Mouse (Mus musculus) hindbrain, embryonic 16.5 days (tissue): ENCODE measurements around the gene Mest. TPM values are rescaled to one million over a fixed set of nuclear protein-coding genes. Genes with fewer than 3 reads are reported as not detected.

Experiments used
- ATAC-seq: fragments of 200-750 bp; cut with Nextera tagmentation; 2 replicates; pipeline ENCODE4 v1.8.0; 2017; ENCODE audit warnings: moderate TSS enrichment, moderate library complexity
- H3K27ac ChIP-seq: fragments of 300-500 bp; sonication (generic); 2 replicates; pipeline ENCODE4 v1.5.1; 2014; ENCODE audit warnings: low read depth, mild to moderate bottlenecking, control low read depth, low read length, moderate library complexity
- H3K27me3 ChIP-seq: fragments of 300-500 bp; sonication (generic); replicated peaks from 2 replicates; pipeline ENCODE4 v1.6.1; 2014; ENCODE audit warnings: low read length; ENCODE audit not compliant: control insufficient read depth, insufficient read depth
- H3K36me3 ChIP-seq: fragments of 300-500 bp; sonication (generic); 2 replicates; pipeline ENCODE4 v1.6.1; 2014; ENCODE audit warnings: mild to moderate bottlenecking, low read length, moderate library complexity, mixed read lengths; ENCODE audit not compliant: control insufficient read depth, insufficient read depth
- H3K4me1 ChIP-seq: fragments of 300-500 bp; sonication (generic); 2 replicates; pipeline ENCODE4 v1.6.1; 2014; ENCODE audit warnings: low read depth, low read length; ENCODE audit not compliant: control insufficient read depth, insufficient read depth
- H3K4me2 ChIP-seq: fragments of 300-500 bp; sonication (generic); 2 replicates; pipeline ENCODE4 v1.6.1; 2014; ENCODE audit warnings: mild to moderate bottlenecking, low read length, control low read depth, moderate library complexity
- H3K4me3 ChIP-seq: fragments of 300-500 bp; sonication (generic); 2 replicates; pipeline ENCODE4 v1.5.1; 2014; ENCODE audit warnings: mild to moderate bottlenecking, low read length, control low read depth, moderate library complexity
- H3K9ac ChIP-seq: fragments of 300-500 bp; sonication (generic); 2 replicates; pipeline ENCODE4 v1.6.1; 2014; ENCODE audit warnings: low read depth, mild to moderate bottlenecking, control low read depth, low read length, moderate library complexity
- H3K9me3 ChIP-seq: fragments of 300-500 bp; sonication (generic); 2 replicates; pipeline ENCODE4 v1.6.1; 2014; ENCODE audit warnings: mild to moderate bottlenecking, low read length, moderate library complexity; ENCODE audit not compliant: control insufficient read depth
- WGBS: fragments of 180-500 bp; shearing (Covaris S2); extraction: QIAGEN DNeasy Blood & Tissue Kit; methylation state at CpG from one replicate; pipeline ENCODE4 v1.1.7; 2014; 5-methylcytosine and 5-hydroxymethylcytosine counted together
- polyA plus RNA-seq: library from polyadenylated mRNA; unstranded; fragments of >200 nt; fragmentation: Nextera tagmentation; extraction: Ambion mirVana; gene quantifications from 2 replicates; pipeline ENCODE4 v1.2.1, GENCODE M21; 2015

Gene Mest
- polyA plus RNA-seq, 1 experiment from 2014 or later, result 303 TPM

DNA sequence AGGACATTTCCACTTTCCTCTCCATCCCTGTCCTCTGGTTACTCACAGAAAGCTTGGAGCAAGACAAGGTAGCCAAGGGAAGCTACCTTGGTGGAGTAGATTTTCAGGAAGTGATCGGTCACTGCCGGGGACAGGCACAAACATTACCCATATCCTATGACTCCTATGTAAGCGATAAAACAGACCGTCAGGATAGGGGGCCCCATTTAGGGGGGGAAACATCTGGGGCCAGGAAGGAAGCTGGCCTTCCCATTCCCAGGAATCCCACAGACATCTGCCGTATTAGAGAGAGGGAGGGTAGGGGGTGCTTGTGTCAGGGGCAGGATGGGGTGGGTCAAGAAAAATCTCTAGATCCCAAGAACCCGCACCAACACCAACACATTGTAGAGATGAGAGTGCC lies 23.2 kb upstream of the Mest start:
- WGBS, result 77% methylated on average over 6 of the region's 6 CpGs
- H3K27ac ChIP-seq, result no peak overlapping the region

DNA sequence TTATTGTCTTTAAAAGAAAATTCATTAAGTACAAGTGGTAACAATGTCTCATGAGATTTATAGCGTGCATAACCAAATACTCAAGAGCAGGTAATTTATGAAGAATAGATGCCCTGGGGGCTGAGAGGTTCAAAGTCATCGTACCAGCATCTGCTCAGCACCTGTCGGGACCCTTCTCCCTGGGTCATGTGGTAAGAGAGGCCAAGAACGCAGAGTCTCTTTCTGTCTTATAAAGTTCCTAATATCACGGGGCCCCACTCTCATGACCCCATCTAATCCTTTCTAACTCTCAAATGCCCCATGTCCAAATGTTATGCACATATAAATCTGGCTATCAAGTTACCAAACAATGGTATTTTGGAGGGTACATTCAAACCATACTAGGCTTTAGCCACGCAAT lies 20.5 kb upstream of the Mest start:
- no peak overlapping the region for H3K4me3 ChIP-seq
- H3K27ac ChIP-seq, result no peak overlapping the region
- no peaks in the 10 kb centered on the region for H3K4me1 ChIP-seq
- no peaks in the 10 kb centered on the region for H3K27me3 ChIP-seq
- H3K4me2 ChIP-seq, result no peak overlapping the region
- H3K9ac ChIP-seq, result no peak overlapping the region
- no peaks in the 10 kb centered on the region for H3K9me3 ChIP-seq
- no peak for ATAC-seq
- no peaks in the 10 kb centered on the region for H3K36me3 ChIP-seq
- WGBS, result 75% methylated on average over 6 of the region's 6 CpGs

More for the DNA sequence above, 23.2 kb upstream of the Mest start:
- H3K4me3 ChIP-seq, result no peak overlapping the region
- H3K27me3 ChIP-seq, result no peaks in the 10 kb centered on the region
- H3K9me3 ChIP-seq, result no peaks in the 10 kb centered on the region
- ATAC-seq, result no peak
- H3K9ac ChIP-seq, result no peak overlapping the region
- no peak overlapping the region for H3K4me2 ChIP-seq
- no peaks in the 10 kb centered on the region for H3K36me3 ChIP-seq
- H3K4me1 ChIP-seq, result no peaks in the 10 kb centered on the region

DNA sequence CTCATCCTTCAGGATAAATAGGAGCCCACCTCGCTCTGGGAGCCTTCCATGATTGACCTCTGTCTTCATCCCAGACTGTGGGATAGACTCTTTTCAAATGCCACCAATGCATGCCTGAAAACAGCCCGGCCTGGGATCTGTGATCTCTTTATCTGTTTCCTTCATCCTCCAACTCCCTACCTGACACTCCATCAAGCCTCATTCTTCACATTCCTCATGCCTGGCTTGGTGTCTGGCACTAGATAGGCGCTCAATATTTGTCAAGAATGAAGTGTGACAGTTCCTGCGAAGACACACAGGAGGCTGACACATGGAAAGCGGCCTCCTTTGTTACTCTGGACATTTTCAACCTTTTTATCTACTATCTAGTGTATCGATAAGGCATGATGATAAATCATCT lies 19.9 kb upstream of the Mest start:
- H3K27me3 ChIP-seq, result no peaks in the 10 kb centered on the region
- no peak overlapping the region for H3K9ac ChIP-seq
- no peak overlapping the region for H3K27ac ChIP-seq
- no peak for ATAC-seq
- no peaks in the 10 kb centered on the region for H3K9me3 ChIP-seq
- H3K4me3 ChIP-seq, result no peak overlapping the region
- no peaks in the 10 kb centered on the region for H3K36me3 ChIP-seq
- no peaks in the 10 kb centered on the region for H3K4me1 ChIP-seq
- H3K4me2 ChIP-seq, result no peak overlapping the region
- 78% methylated on average over 6 of the region's 6 CpGs for WGBS

DNA sequence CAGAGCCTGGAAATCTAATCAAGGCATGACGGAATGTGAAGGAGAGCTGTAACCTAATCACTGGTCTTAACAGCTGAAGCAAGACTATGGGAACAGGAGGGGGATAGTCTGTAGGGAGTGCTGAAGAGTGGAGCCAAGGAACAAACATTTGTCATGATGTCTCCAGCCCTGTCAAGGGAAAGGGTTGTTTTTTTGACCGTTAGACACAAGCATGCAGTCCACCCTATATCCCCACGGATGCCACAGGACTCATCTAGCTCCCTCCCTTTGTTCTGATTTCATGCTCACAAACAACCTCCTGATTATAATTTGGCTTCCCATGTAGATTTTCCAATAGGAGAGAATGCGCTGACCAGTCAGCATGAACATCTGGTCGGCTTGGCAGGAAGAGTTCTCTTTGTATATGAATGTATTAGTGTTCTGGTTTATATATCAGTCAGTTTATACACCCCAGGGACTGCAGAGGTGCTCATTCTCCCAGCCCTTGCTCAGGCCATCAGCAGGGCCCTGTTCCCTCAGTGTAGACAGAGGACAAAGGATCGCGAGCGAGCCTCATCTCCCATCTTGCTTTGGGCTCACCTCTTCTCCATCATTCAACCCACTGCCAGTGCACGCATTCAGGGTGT lies 19.3 kb upstream of the Mest start:
- Histone ChIP-seq H3K9ac (no peak overlapping the region), H3K36me3 (no peaks in the 10 kb centered on the region), H3K4me2 (no peak overlapping the region), H3K9me3 (no peaks in the 10 kb centered on the region), H3K4me1 (no peaks in the 10 kb centered on the region), H3K4me3 (no peak overlapping the region), H3K27me3 (no peaks in the 10 kb centered on the region), H3K27ac (no peak overlapping the region)
- 83% methylated on average over 9 of the region's 9 CpGs for WGBS
- no peak for ATAC-seq

DNA sequence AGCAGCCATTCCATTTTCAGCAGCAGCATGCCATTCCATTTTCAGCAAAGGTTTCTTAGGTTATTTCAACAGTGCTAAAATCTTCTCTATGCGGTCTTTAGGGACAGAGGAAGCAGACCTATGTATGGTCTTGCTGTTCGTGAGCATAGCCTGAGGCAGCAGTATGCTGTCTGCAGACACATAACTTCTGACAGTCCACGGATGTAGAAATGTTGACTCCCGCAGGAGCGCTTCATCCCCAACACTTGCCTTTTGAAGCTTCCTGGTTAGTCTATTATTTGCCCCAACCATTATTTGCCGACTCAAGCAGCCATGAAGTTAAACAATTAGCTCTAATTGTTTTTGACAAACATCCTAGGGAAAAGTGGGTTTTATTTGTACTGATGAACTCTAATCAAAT lies 14.2 kb upstream of the Mest start:
- H3K4me2 ChIP-seq, result no peak overlapping the region
- H3K9ac ChIP-seq, result no peak overlapping the region
- H3K27ac ChIP-seq, result no peak overlapping the region
- H3K4me1 ChIP-seq, result no peaks in the 10 kb centered on the region; the same call in 1 of the 2 replicates
- no peak for ATAC-seq
- no peak overlapping the region for H3K4me3 ChIP-seq
- H3K9me3 ChIP-seq, result no peaks in the 10 kb centered on the region
- no peaks in the 10 kb centered on the region for H3K27me3 ChIP-seq
- H3K36me3 ChIP-seq, result no peaks in the 10 kb centered on the region
- WGBS, result 33% methylated on average over 6 of the region's 6 CpGs

DNA sequence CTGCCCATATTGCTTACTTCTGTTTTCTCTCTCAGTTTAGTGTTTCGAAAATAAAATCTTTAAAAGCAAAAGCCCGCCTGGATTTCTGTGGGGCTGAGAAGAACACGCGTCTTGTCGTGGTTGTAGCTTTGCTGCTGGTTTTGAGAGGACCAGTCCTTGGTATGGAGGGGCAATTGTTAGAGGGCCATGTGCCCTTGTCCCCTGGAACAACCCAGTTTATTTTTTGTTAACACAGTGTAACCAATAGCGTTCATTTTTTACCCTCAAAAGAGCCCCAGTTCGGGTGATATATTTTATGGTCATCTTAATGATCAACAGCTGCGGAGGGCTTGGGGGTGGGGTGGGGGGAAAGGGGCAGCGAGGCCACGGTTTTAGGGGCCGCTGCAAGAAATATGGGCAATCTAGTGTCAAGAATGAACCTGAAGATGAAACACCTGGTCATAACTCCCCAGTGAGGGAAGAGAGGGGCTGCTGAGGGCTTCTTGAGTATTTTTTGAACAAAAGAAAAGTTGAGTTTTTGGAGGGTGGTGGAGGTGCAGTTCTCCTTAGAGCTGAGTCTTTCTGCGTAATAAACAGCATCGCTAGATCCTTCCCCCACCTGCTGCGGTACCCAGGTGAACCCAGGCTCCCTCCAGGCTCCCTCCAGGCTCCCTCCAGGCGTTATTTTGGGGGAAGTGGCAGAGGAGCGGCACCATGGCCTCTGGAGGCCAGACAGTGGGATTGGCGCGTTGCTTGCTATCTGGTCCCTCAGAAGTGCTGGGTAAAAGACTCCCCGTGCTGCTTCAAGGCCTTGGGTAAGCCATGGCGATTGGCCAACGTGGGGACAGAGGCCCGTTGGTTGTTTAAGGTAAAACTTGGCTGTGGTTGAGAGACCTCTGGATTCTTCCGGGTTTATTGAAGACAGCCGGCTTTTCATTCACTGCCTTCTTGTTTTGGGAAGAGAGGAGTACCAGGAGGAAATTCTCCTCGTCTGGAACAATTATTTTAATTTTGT lies 12.7 kb upstream of the Mest start:
- ATAC-seq, result no peak
- Histone ChIP-seq H3K27ac (no peak overlapping the region), H3K27me3 (no peaks in the 10 kb centered on the region), H3K9me3 (no peaks in the 10 kb centered on the region), H3K4me2 (no peak overlapping the region), H3K9ac (no peak overlapping the region), H3K36me3 (no peaks in the 10 kb centered on the region), H3K4me3 (no peak overlapping the region), H3K4me1 (no peaks in the 10 kb centered on the region; the same call in 1 of the 2 replicates)
- 67% methylated on average over 25 of the region's 25 CpGs for WGBS

DNA sequence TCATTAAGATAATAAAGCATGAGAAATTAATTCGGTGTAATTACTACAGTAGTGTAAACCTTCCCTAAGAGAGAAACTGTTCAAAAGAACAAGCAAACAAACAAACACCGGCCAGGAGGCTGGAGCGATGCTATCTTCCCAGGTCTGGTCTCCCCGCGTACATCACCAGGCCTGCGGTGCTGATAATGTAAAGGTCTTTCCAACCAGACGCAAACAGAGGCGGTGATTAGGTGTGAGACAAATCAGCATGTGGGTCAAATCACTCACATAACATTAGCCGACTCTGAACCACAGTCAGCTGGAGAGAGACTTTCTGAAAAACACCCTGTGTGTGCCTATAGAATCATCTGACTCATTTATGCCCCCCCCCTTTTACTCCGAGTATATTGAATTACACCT lies 12.0 kb upstream of the Mest start:
- no peak overlapping the region for H3K9ac ChIP-seq
- H3K4me3 ChIP-seq, result no peak overlapping the region
- H3K4me2 ChIP-seq, result no peak overlapping the region
- H3K27me3 ChIP-seq, result no peaks in the 10 kb centered on the region
- H3K27ac ChIP-seq, result no peak overlapping the region
- no peak for ATAC-seq
- WGBS, result 63% methylated on average over 10 of the region's 10 CpGs
- no peaks in the 10 kb centered on the region; the same call in 1 of the 2 replicates for H3K4me1 ChIP-seq
- H3K36me3 ChIP-seq, result no peaks in the 10 kb centered on the region
- no peaks in the 10 kb centered on the region for H3K9me3 ChIP-seq

DNA sequence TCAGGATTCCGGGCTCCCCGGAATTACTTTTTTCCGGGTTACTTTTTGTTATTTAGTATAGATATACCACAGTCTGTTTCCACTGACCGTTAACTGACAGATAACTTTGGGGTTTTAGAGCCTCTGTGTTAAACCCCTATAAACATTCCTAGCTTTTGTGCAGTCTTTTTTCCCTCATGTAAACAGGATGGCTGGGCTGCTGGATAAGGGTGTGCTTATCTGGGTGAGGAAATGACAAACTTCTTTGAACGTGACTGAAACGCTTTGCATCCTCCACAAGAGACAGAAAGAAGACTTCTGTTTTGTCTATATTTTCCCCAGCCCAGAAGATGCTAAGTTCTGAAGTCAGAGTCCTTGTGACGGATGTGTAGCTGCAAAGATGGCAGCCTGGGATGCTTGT lies 10.9 kb upstream of the Mest start:
- H3K36me3 ChIP-seq, result no peaks in the 10 kb centered on the region
- WGBS, result 66% methylated on average over 7 of the region's 7 CpGs
- no peak overlapping the region for H3K4me3 ChIP-seq
- no peaks in the 10 kb centered on the region for H3K27me3 ChIP-seq
- H3K27ac ChIP-seq, result no peak overlapping the region
- ATAC-seq, result no peak
- no peaks in the 10 kb centered on the region for H3K9me3 ChIP-seq
- H3K4me2 ChIP-seq, result no peak overlapping the region
- no peak overlapping the region for H3K9ac ChIP-seq
- no peaks in the 10 kb centered on the region; the same call in 1 of the 2 replicates for H3K4me1 ChIP-seq

DNA sequence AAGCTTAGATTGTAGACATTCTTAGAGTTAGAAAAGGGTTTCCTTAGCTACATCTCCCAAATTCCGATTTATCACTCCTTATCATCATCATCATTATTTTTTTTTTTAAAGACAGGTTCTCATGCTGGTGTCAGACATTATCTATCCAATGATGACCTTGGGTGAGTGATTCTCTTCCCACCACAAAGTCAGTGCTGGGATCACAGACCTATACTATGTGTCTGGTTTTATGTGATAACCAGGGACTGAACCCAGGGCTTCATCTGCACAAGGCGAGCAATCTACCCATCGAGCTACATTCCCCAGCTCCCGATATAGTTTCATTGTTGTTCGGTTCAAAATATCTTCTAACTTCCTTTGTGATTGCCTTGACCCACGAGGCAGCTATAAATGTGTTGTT lies 9.9 kb upstream of the Mest start:
- H3K9me3 ChIP-seq, result no peaks in the 10 kb centered on the region
- H3K4me2 ChIP-seq, result no peak overlapping the region
- no peak overlapping the region for H3K9ac ChIP-seq
- 81% methylated on average over 6 of the region's 6 CpGs for whole genome bisulfite sequencing
- H3K36me3 ChIP-seq, result no peaks in the 10 kb centered on the region
- no peaks in the 10 kb centered on the region for H3K27me3 ChIP-seq
- H3K4me1 ChIP-seq, result no peaks in the 10 kb centered on the region; the same call in 1 of the 2 replicates
- ATAC-seq, result no peak
- H3K4me3 ChIP-seq, result no peak overlapping the region
- no peak overlapping the region for H3K27ac ChIP-seq
